Mouse (Mus musculus) gastrocnemius, adult 2 months (tissue): ENCODE results near the gene Ccdc155. TPM values are rescaled to one million over a fixed set of nuclear protein-coding genes. Genes with fewer than 3 reads are reported as not detected.

Source experiments
- DNase-seq: peaks from one replicate; pipeline ENCODE4 v3.0.0; 2022
- H3K27ac ChIP-seq: fragments of 200-600 bp; 2 replicates; pipeline ENCODE4 v1.8.1; 2022; ENCODE audit warnings: mild to moderate bottlenecking
- H3K4me3 ChIP-seq: fragments of 200-600 bp; 2 replicates; pipeline ENCODE4 v1.8.1; 2022; ENCODE audit warnings: mild to moderate bottlenecking, moderate library complexity
- CTCF ChIP-seq: fragments of 200-600 bp; IDR thresholded peaks from 2 replicates; pipeline ENCODE4 v1.8.1; 2022; ENCODE audit warnings: antibody characterized with exemption, mild to moderate bottlenecking, moderate library complexity
- intact Hi-C: fragments of 180-260 bp; cut with DNase I; formaldehyde crosslinking; loops from one replicate; pipeline ENCODE4 v1.15.1; 2025
- total RNA-seq, 2 experiments: library from RNA; stranded (reverse); gene quantifications; 2 replicates each; pipeline ENCODE4 v1.2.3; 2021

Gene Ccdc155
- total RNA-seq, 2 experiments from 2014 or later, result not detected

- intact Hi-C loops, result no loop called here
- no peak for DNase-seq
- Histone ChIP-seq H3K27ac (peak overlapping the region; percentile 74), H3K4me3 (no peak overlapping the region)
- no peak for TF ChIP-seq CTCF
Measured at GRCm38 (mm10) chr7:45193871-45194785, 10.6 kb downstream of the Ccdc155 start.

DNA sequence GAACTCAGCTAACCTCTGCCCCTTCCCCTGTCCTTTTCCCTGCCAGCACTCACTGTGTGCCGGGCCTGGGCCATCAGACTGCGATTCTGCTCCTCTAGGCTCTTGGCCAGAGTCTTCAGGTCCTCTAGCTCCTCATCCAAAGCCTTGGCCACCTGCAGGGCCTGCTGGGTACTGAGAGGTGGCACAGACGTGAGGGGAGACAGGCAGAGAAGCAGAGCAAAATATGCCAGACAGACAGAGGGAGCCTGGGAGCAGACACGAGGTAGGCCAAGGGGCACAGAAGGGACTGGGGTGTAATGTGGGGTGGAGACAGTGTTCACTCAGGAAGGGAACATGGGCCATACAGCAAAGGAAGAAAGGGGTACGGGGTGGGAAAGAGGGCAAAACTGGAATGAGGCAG lies 11.3 kb downstream of the Ccdc155 start:
- Histone ChIP-seq H3K4me3 (no peak overlapping the region), H3K27ac (peak overlapping the region; percentile 74)
- DNase-seq, result no peak
- peak; percentile 20; the same call in 1 of the 2 replicates for TF ChIP-seq CTCF
- intact Hi-C loops, result no loop called here

DNA sequence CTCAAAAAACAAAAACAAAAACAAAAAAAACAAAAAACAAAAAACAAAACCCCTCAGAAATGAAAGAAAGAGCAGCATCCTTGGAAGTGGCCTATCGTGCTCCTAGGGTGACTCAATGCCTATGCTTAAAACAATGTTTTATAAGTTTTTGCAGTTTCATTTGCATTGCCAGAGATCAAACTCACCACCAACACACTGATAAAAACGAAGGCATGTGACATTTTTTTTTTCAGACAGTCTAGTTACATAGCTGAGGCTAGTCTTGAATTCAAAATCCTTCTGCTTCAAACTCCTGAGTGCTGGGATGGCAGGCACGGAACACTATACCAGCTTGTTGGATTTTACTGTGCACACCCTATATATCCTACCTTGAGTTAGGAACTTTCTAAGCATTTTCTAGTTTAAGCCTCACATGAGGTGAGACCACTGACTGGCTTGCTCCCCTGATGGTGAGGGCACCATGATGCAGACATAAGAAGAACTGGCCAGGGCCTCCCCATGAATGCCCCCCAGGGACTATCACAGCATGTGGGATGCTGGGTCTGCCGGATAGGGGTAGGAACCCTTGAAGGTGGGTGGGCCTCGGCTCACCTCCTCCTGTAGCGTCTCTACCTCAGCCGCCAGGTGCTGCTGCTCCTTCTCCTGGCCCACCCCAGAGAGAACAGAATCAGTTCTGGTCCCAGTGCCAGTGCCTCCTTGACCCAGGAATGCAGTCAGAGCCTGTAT lies 11.9 kb downstream of the Ccdc155 start:
- intact Hi-C loops, result no loop called here
- DNase-seq, result no peak
- no peak for TF ChIP-seq CTCF
- Histone ChIP-seq H3K4me3 (no peak overlapping the region), H3K27ac (peak overlapping the region; percentile 79; the same call in 1 of the 2 replicates)

GRCm38 (mm10) chr7:45191803-45192363 lies 12.8 kb downstream of the Ccdc155 start:
- intact Hi-C loops, result no loop called here
- DNase-seq, result peak; percentile 89

DNA sequence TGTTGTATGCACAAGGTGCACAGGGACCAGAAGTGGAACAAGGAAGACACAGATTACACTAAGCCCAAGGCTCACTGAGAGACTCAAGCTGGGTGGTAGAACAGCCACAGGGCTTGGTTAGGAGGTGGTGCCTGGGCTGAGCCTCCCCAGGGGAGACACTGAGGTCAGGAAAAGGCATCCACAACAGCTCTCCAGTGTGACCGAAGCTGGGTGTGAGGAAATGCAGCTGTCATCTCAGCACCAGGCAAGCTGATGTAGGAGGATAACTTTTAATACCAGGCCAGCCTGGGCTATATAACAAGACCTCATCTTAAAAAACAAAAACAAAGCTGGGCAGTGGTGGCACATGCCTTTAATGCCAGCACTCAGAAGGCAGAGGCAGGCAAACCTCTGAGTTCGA lies 13.5 kb downstream of the Ccdc155 start:
- DNase-seq, result no peak
- TF ChIP-seq CTCF, result no peak
- no peak overlapping the region for H3K4me3 ChIP-seq
- peak overlapping the region; percentile 79 for H3K27ac ChIP-seq
- intact Hi-C loops, result no loop called here

More at GRCm38 (mm10) chr7:45191803-45192363, 12.8 kb downstream of the Ccdc155 start:
- no peak for TF ChIP-seq CTCF
- Histone ChIP-seq H3K27ac (peak overlapping the region; percentile 79), H3K4me3 (no peak overlapping the region)

DNA sequence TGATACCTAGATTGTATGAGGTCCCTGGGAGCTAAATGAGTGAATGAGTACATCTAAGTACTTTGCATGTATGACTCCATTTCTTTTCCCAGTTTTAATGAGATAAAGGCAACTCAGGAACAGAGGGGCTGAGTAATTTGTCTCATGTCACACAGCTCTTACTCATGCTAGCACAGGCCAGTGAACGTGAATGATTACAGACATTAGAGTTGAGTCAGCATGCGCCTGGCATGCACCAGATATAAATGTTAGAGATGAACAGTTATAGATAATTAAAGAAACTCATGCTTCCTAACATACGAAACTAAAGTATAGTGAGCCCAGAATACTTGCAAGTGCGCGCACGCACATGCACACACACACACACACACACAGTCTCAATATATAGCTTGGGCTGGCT lies 14.5 kb downstream of the Ccdc155 start:
- no peak for DNase-seq

DNA sequence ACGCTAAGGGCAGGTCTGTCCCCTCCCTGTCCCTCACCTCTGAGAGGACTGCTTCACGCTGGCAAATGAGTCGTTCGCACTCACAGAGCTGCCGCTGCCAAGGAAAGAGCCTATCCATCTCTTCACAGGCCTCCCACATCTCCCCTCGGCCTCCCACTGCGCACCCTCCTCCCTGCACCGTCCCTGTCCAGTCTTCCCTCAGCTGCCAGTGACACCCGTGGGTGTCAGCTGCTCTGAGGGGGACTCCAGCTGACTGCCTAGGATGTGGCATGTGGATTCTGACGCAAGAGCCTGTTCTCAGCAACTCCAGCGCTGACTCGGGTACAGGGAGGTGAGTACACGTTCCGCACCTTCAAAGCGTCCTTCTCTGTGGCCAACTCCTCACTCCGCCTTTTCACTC lies 15.1 kb downstream of the Ccdc155 start:
- H3K4me3 ChIP-seq, result no peak overlapping the region
- DNase-seq, result no peak
- TF ChIP-seq CTCF, result no peak
- intact Hi-C loops, result no loop called here
- H3K27ac ChIP-seq, result no peak overlapping the region

More for the DNA sequence above, 14.5 kb downstream of the Ccdc155 start:
- no peak overlapping the region for H3K4me3 ChIP-seq
- TF ChIP-seq CTCF, result no peak
- no peak overlapping the region for H3K27ac ChIP-seq
- intact Hi-C loops, result no loop called here

DNA sequence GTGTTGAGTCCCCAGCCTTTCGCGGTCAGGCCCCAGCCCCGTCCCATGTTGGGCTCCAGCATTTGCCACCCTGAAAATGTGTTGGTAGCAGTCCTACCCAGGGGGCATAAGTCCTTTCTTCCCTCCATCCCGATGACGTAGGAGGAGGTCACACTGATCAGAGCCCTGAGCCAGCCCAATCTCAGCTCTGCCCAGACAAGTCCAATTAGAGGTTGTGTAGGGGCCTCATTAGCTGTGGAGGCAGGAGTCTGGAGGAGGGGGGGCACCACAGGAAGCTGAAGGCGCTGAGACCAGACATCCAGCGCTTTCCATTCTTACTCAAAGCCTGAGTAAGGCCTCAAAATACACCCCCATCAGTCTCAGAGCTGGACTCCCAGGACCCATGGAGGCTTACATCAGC lies 18.8 kb downstream of the Ccdc155 start:
- no peak for TF ChIP-seq CTCF
- intact Hi-C loops, result no loop called here
- no peak overlapping the region for H3K4me3 ChIP-seq
- DNase-seq, result no peak
- no peak overlapping the region for H3K27ac ChIP-seq

- TF ChIP-seq CTCF, result no peak
- intact Hi-C loops, result no loop called here
- no peak for DNase-seq
Measured at GRCm38 (mm10) chr7:45183672-45184071, 21.0 kb downstream of the Ccdc155 start.

DNA sequence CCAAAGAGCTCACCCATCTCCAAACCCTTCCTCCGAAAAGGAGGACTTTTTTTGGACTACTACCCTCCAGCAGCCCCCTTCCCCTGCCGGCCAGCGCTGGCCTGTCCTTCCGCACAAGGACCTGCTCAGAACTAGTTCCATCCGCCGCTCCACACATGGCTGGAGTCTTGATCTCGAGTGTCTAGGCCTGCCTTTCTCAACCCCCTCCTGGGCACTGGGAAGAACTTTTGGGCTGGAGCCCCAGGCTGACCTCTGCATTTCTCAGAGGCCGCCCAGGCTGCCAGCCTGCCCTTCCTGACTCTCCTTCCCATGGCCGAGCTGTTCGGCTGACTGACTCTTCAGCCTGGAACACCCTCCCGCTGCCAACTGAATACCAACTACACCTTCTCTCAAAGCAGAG lies 22.1 kb downstream of the Ccdc155 start:
- intact Hi-C loops, result no loop called here
- peak; percentile 71 for DNase-seq
- 0 out of 2 replicates have a peak, but pooled peaks have one; percentile 11 for TF ChIP-seq CTCF
- H3K27ac ChIP-seq, result peak overlapping the region; percentile 93
- peak overlapping the region; percentile 69 for H3K4me3 ChIP-seq

More at GRCm38 (mm10) chr7:45183672-45184071, 21.0 kb downstream of the Ccdc155 start:
- no peak overlapping the region for H3K4me3 ChIP-seq
- H3K27ac ChIP-seq, result no peak overlapping the region

DNA sequence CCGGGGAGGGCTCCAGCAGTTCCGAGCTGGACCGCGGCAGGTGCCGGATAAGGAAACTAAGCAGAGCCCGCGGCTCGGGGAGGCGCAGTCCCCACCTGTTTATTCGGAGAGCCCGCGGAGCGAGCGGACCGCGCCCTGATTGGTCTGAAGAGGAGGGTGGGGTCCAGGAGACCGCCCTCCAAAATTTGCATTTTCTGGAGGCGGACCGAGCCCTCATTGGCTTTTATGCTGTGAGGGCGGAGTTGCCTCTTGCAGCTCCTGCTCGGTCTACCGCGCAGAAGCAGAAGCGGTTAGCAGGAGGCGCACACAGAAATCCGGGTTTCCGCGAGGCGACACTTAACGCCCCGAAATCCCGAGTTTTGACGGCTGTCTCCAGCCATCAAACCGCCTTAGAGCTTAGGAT lies 22.5 kb downstream of the Ccdc155 start:
- H3K4me3 ChIP-seq, result peak overlapping the region; percentile 69
- no peak for TF ChIP-seq CTCF
- peak; percentile 93 for DNase-seq
- H3K27ac ChIP-seq, result peak overlapping the region; percentile 93
- intact Hi-C loops, result no loop called here

GRCm38 (mm10) chr7:45181540-45181939 lies 23.2 kb downstream of the Ccdc155 start:
- H3K4me3 ChIP-seq, result peak overlapping the region; percentile 69
- peak; percentile 20; the same call in 1 of the 2 replicates for TF ChIP-seq CTCF
- DNase-seq, result peak; percentile 64
- H3K27ac ChIP-seq, result no peak overlapping the region
- intact Hi-C loops, result no loop called here
